In genomic region chr16:41903654-41904053, GRCm38 (mm10) we compare ENCODE assay signal across 15 mouse cellular contexts.
DNase-seq lines count a peak whose midpoint lies in the region; ATAC-seq lines count a peak whose summit lies in the region.
"Had no signal": no experiment of that assay in that cellular context is flagged by ENCODE, and none has a peak within 500 bp of the region (broad histone marks: within the 10 kb centered on the region; RNA-seq: fewer than 3 reads in every experiment).

No protein-coding gene starts in this region.

- H3K4me3 ChIP-seq in embryonic facial prominence, embryonic 10.5 days: no peak overlapping the region
- H3K4me3 ChIP-seq: embryonic facial prominence, embryonic 15.5 days; heart, embryonic 15.5 days had no signal

- no peaks in the 10 kb centered on the region for H3K27me3 ChIP-seq in embryonic facial prominence, embryonic 10.5 days (replicated peaks; ENCODE audit: low read depth, poor library complexity, severe bottlenecking)
- H3K27me3 ChIP-seq: CH12.LX; embryonic facial prominence, embryonic 15.5 days; heart, embryonic 15.5 days had no signal

- H3K9me3 ChIP-seq in embryonic facial prominence, embryonic 10.5 days: no peaks in the 10 kb centered on the region
- H3K9me3 ChIP-seq: embryonic facial prominence, embryonic 15.5 days; heart, embryonic 15.5 days had no signal

- peak; percentile 23 for DNase-seq in layer of hippocampus, adult 9-11 months
- no peak for DNase-seq in layer of hippocampus, postnatal 10 days (ENCODE audit: low spot score in 2 of 2)
- peak; percentile 74 to 83 for DNase-seq in cerebellum, postnatal 14 days
- peak; percentile 67 for DNase-seq in left cerebral cortex, postnatal 4 days
- DNase-seq in lung, postnatal 10 days: no peak
- no peak for DNase-seq in natural killer cell, adult 2 months (ENCODE audit: low spot score in 2 of 2)
- DNase-seq in embryonic facial prominence, embryonic 10.5 days (ENCODE audit: low spot score): no peak
- DNase-seq: gastrocnemius, postnatal 10 days; kidney, adult 2 months; thymus, postnatal 14 days had no signal

- H3K4me1 ChIP-seq in embryonic facial prominence, embryonic 10.5 days: no peaks in the 10 kb centered on the region
- H3K4me1 ChIP-seq: embryonic facial prominence, embryonic 15.5 days; heart, embryonic 15.5 days had no signal

- no peaks in the 10 kb centered on the region for H3K36me3 ChIP-seq in embryonic facial prominence, embryonic 10.5 days (replicated peaks)
- H3K36me3 ChIP-seq: embryonic facial prominence, embryonic 15.5 days; heart, embryonic 15.5 days had no signal

- 79% methylated on average over 3 of the region's 3 CpGs for WGBS in embryonic facial prominence, embryonic 10.5 days

- H3K27ac ChIP-seq in embryonic facial prominence, embryonic 10.5 days (replicated peaks): no peak overlapping the region
- H3K27ac ChIP-seq: embryonic facial prominence, embryonic 15.5 days; heart, embryonic 15.5 days; liver, embryonic 14.5 days had no signal

- ATAC-seq in cerebellum, adult (ENCODE audit: insufficient number of reproducible peaks, low FRiP score, low TSS enrichment): peak; percentile 79

- intact Hi-C loops in left cerebral cortex, postnatal 4 days (cut with DNase I): no loop called here

Comparison
In these comparisons a context has a peak if more than half of its experiments do, and no peak if none do; other contexts are left out.
1. DNase-seq: peak in layer of hippocampus, adult 9-11 months (single experiment), cerebellum, postnatal 14 days (2 of 2) and left cerebral cortex, postnatal 4 days (single experiment); none in layer of hippocampus, postnatal 10 days (0 of 2), lung, postnatal 10 days (single experiment), natural killer cell, adult 2 months (0 of 2) and embryonic facial prominence, embryonic 10.5 days (single experiment).